Mouse (Mus musculus): ENCODE data around the gene Fermt3. TPM values are rescaled to one million over a fixed set of nuclear protein-coding genes. Genes with fewer than 3 reads are reported as not detected.

The Fermt3 gene
- total RNA-seq (2023), result 100 to 1,000 TPM; 179 to 199 TPM

DNA sequence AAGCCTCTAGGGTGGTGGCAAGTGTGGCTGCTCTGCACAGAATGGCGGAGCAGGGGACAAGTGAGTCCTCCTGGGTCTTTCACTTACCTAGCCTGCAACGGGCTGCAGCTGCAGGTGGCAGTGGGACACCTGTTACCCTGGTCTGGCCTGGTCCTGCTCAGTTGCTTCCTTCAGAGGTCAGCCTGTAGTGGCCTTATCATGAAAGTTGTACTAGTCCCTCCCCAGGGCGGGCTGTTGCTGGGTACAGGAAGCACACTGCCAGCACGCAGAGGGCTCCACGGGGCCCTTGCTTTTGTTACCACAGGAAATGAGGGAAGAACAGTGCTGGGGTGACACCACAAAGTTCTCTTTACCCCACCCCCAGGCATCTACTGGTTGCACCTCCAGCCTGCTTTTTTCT is at the start of gene Fermt3:
Gene Fermt3, minus strand, starts transcription at position 279 of the 400 bp plus-strand sequence.

DNA sequence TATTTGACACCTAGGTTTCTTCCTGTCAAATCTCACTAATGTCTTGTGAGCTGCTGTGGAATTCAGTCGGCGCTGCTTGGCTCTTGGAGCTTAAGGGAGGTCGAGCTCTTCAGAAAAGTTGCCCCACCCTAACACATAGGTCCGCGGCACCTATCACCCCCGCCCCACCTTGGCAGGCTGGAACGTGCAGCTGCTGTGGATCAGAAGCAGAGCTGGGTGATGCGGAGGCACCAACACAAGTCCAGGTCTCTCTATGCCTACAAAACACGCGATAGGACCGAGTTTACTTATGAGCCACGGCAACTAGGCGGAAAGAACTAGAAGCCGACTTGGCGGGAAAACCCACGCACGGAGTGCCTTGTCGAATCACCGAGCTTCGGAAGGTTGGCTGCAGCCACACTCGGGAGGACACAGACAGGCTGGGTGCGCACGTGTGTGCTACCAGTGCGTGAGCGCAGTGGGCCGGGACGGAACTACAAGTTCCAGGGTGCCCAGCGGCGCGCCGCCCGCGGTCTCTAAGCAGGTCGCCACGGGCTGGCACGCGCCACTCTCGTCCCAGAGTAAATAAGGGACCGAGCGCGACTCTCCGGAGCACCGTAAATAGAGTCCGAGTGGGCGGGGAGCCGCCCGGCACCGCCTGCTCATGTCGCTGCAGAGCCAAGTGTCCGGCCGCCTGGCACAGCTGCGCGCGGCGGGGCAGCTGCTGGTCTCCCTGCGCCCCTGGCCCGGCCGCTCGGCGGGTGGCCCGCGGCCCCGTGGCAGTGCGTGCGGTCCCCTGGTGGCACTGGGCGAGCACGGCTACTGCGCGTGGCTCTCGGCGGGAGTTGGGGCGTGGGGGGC is 37.2 kb upstream of the Fermt3 start, which contains the start of gene Macrod1:
Gene Macrod1, plus strand, starts transcription at position 563 of the 840 bp plus-strand sequence.

DNA sequence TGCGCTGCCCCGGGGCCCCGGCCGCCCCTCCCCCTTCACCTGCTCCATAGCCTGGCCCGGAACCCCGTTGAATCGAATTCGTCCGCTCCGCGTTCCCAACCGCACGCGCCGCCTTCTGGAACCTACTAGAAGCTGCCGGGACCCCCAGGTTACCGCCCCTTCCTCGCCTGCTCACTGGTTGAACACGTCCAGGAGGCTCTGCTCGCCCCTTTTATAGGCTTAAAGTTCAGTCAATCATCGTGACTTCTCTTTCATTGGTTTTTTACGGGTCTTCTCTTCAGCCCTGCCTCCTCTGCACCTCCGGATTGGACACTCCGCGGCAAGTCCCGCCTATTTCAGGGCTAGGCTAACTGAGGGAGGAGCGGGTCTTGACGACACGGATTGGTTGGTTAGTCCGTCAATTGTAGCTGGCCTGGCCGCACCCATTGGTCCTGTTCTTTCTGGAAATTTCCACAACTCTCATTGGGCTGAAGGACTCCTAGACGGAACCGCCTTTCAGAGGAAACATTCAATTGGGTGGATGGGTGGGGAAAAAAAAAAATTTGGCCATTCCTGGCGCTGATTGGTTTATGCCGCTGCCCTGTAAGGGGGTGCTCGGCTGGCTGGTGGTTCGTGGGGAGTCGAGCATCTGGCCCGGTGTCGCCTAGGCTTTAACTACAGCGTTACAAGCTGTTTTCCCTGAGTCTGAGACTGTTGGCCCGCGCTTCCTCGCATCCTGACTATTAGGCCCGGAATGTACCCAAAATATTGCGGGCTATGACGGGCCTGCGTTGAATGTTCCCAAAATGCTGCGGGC is 20.8 kb upstream of the Fermt3 start, which contains the start of gene Stip1:
Gene Stip1, minus strand, starts transcription at position 127 of the 796 bp plus-strand sequence.

DNA sequence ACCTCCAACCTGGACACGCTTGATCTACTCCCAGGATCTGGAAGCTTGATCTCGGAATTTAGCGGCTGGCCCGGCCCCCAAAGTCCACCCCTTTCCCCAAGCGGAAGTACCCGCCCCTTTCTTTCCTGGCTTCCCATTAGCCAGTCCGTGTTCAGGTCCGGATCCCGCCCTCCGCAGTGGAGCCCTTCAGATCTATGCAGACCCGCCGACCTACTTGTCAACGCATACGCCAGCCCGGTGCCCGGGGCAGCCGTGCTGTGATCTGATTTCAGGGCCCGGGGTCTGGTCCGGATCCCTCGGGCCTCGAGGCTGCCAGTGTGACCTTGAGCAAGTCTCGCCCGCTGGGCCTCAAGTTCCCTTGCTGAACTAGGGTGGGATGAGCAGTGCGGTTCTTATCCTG is 23.3 kb downstream of the Fermt3 start, which contains the start of the genes Nudt22 and Trpt1:
Gene Nudt22, minus strand, starts transcription at position 112 of the 400 bp plus-strand sequence.
Gene Trpt1, plus strand, starts transcription at position 126 of the 400 bp plus-strand sequence.

DNA sequence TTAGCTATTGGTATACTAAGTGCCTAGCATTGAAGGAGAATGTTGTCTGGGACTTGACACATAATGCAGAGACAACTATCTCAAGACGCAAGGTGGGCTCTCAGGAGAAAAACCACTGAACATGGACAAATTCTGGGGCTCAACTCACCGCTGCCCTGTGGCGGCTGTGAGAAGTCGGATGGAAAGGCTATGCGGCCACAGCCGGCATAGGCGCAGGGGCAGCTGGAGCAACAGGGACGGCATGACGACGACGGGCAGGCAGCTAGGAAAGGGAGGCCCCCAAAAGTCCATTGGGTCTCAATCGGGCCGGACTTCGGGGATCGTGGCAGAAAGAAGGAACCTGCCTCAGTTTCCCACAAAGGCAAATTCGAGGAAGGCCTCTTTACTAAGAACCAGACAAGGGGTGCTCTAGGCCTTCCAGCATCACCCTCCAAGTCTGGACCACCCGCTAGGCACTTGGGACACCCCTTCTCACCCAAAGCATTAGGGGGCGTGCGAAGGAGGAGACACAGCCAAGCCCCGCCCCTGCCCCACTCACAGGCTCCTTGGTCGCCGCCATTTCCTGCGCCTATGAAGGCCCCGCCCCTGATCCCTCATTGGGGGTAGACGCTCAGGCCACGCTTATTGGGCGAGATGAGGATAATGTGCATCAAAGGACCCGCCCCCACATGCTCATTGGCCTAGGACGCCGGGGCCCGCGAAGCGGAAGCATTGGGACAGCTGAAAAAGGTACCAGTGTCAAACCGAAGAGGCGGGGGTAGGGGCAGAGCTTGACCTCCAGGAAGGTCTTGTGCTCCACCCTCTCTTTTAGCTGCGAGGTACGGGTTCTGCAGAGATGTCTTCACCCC is 27.0 kb downstream of the Fermt3 start, which contains the start of gene Dnajc4:
Gene Dnajc4, minus strand, starts transcription at position 562 of the 848 bp plus-strand sequence.

DNA sequence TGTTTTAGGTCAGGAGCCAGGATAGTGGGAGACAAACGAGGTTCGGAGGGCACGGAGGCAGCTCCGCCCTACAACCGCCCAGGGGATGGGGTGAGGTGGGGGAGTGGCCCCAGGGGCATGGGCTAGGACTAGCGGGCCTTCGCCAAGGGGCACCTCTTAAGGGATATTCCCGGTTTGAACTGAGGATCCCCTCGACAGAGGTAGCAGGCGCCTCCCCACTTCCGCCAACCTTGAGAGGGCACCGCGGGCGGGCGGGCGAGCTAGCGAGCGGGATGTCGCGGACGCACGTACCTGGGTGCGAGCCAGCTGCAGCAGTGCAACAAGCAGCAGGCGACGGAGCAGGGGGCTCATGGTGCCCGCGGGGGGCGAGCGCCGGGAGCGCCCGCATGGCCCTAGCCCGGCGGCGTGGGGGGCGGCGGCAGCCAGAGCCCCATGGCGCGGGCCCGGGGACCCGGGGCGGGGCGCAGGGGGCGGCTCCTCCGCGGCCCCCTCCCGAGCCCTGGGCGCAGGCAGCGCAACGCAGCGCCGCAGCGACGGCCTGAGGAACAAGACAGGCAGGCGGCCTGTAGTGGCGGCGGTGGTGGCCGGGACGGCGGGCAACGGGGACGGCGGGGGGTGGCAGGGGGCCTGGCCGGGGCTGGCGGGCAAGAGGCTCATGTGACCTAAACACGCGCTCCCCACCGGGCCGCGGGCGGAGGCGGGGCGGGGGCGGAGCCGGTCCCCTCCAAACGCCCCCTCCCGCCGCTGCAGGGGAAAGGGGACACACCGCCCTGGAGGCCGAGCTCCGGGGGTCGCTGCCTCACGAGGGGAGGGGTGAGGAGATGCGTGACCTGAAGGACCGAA is 32.0 kb downstream of the Fermt3 start, which contains the start of gene Vegfb:
Gene Vegfb, minus strand, starts transcription at position 591 of the 843 bp plus-strand sequence.

DNA sequence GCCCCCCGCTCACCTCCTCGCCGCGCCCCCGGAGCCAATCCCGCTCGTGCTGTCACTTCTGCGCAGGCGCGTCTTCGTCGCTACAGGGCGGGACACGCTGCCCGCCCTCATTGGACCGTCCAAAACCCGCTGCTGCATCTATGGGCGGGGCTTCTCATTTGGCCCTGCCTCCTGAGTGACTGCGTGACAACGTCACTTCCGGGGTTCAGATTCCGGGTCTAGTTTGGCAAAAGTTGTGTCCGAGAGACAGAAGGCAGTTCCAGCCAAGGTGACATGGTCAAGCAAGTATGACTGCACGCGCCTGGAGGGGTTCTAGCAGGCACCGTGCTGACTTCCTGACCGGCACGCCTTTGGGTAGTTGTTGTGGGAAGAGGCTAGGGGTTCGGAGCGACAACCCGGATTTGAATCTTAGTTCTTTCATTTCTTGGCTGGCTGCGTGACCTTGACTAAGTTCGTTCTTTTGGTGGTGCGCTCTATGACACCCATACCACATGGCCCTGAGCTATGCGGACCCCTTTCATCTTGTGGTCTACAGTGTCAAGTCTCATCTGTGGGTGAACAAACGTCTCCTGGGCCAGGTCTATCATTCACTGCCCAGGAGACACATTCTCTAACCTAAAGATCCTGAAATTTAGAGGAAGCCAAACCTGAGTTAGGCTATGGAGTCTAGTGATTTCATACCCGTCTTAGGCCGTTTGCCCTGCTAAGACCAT is 38.7 kb downstream of the Fermt3 start, which contains the start of gene Fkbp2:
Gene Fkbp2, minus strand, starts transcription at position 121 of the 713 bp plus-strand sequence.

DNA sequence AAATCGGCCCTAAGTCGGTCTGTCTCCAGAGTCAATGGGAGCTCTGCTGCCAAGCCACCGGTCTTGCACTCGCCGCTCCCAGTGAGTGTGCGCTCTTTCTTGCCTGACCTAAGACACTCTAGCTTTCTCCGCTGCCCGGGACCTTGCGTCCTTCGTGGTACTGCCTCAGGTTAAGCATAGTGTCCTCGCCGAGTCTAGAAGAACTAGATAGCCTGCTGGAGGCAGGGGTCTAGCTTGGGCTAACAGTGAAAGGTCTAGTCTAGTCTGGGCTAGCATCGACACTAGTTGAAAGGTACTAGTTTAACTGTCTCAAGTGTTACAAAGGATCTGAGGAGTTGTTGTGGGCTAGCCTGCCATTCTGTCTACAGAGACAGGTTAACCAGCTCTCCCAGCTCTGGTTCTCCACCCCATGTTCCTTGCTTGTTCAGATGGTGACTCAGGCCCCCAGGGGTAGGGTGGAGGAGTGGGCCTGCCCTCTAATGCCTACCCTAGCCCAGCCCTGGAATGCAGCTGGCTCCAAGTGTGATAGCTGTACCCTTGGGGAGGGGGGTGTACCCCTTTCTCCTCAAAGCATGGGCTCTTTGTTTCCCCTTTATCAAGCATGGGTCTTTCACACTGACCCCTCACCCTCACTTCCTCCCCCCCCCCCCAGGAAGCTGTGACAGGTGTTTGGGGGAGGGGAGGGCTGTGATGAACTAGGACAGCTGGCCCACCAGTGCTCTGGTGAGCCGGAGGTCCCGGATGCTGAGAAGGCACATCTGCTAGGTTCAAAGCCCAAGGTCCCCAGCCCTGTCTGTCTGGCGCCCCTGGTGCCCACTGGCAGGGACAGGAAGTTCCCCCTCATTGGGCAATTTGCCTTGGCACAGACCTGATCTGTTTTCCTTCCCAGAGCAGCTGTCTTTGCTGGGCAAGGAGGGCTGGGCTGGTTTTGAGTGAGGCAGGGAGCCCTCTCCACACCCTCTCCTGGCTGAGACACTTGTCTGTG is 43.4 kb downstream of the Fermt3 start, which contains the start of gene Plcb3:
Gene Plcb3, minus strand, starts transcription at position 934 of the 985 bp plus-strand sequence.

DNA sequence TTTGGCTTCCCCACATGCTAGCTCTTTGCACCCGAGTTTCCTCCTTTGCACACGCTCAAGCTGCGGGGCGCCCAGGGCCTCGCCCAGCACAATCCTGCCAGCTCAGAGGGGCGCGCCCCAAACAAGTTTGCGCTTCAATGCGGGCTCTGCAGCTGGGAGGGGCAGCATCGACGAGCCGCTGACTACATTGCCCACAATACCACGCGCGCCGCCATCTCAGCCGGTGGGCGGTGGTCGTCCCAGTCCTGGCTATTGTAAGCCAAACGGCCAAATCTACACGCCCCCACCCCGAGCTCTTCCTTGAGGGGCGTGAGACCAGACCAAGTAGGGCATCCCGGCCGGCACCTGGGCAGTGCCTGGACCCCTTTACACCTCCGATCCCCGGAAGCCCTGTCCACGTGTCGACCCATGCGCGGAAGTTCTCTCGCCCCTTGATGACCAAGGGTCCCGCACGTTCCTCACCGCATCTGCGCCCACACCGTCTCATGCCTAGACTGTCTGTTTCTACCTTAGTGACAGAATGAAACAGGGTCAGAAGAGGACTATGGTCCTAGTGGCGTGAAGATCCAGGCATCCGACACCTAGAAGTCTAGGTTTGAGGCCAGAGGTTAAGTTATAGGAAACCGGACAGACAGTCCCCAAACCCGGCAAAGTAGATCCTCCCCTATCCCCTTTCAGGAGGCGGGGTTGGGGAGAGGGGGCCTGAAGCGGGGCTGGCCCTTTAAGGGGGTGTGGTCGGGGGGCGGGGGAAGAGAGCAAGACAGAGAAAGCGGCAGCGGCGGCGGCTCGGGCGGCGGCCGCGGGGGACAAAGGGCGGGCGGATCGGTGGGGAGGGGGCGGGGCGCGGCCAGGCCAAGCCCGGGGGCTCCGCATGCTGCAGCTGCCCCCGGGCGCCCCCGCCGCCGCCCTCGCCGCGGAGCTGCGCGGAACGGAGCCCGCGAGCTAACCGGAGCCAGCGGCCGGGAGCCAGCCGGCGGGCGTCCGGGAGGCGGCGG is 44.8 kb downstream of the Fermt3 start, which contains the start of gene Ppp1r14b:
Gene Ppp1r14b, plus strand, starts transcription at position 758 of the 995 bp plus-strand sequence.

Other genes starting within 250 kb of the Fermt3 start
- 10 to 100 TPM; 40.2 to 46.5 TPM for gene Rps6ka4, start 178.8 kb downstream of the Fermt3 start, total RNA-seq (2023)
- 100 to 1,000 TPM in 1 of 2 experiments, 10 to 100 TPM in 1; 92.8 to 115 TPM for gene Ccdc88b, start 161.3 kb downstream of the Fermt3 start, total RNA-seq (2023)
- 100 to 1,000 TPM; 122 to 142 TPM for gene Trmt112, start 109.8 kb downstream of the Fermt3 start, total RNA-seq (2023)
- 10 to 100 TPM; 66.4 to 71.5 TPM for gene Prdx5, start 109.4 kb downstream of the Fermt3 start, total RNA-seq (2023)
- gene Esrra, start 97.7 kb downstream of the Fermt3 start, total RNA-seq (2023), result 10 to 100 TPM; 34.4 to 41.3 TPM
- gene Catsperz, start 94.1 kb downstream of the Fermt3 start, total RNA-seq (2023), result not detected
- not detected for gene Kcnk4, start 85.0 kb downstream of the Fermt3 start, total RNA-seq (2023)
- 10 to 100 TPM; 12.0 to 20.5 TPM for gene Bad, start 77.6 kb downstream of the Fermt3 start, total RNA-seq (2023)
- gene Gpr137, start 77.0 kb downstream of the Fermt3 start, total RNA-seq (2023), result 10 to 100 TPM in 1 of 2 experiments, 1 to 10 TPM in 1; 8.3 to 10.8 TPM
- gene Ppp1r14b, start 44.5 kb downstream of the Fermt3 start, total RNA-seq (2023), result 100 to 1,000 TPM; 130 to 155 TPM
- gene Plcb3, start 43.0 kb downstream of the Fermt3 start, total RNA-seq (2023), result 10 to 100 TPM; 13.8 TPM
- 10 to 100 TPM; 17.0 to 22.9 TPM for gene Fkbp2, start 39.0 kb downstream of the Fermt3 start, total RNA-seq (2023)
- gene Vegfb, start 31.8 kb downstream of the Fermt3 start, total RNA-seq (2023), result 10 to 100 TPM; 10.7 to 13.1 TPM
- 10 to 100 TPM; 25.1 to 28.3 TPM for gene Dnajc4, start 26.9 kb downstream of the Fermt3 start, total RNA-seq (2023)
- 1 to 10 TPM; 4.2 to 8.3 TPM for gene Nudt22, start 23.4 kb downstream of the Fermt3 start, total RNA-seq (2023)
- 1 to 10 TPM; 2.1 to 3.4 TPM for gene Trpt1, start 23.3 kb downstream of the Fermt3 start, total RNA-seq (2023)
- gene Stip1, start 20.5 kb upstream of the Fermt3 start, total RNA-seq (2023), result 100 to 1,000 TPM; 105 to 157 TPM
- gene Macrod1, start 37.3 kb upstream of the Fermt3 start, total RNA-seq (2023), result 10 to 100 TPM; 12.1 to 16.4 TPM
- gene Flrt1, start 86.3 kb upstream of the Fermt3 start, total RNA-seq (2023), result not detected
- 100 to 1,000 TPM; 117 to 119 TPM for gene Otub1, start 186.8 kb upstream of the Fermt3 start, total RNA-seq (2023)
- 100 to 1,000 TPM; 263 to 296 TPM for gene Cox8a, start 198.1 kb upstream of the Fermt3 start, total RNA-seq (2023)
- gene Naa40, start 221.7 kb upstream of the Fermt3 start, total RNA-seq (2023), result 10 to 100 TPM; 39.2 to 43.8 TPM
- gene Rcor2, start 247.9 kb upstream of the Fermt3 start, total RNA-seq (2023), result 1 to 10 TPM; 1.5 to 1.7 TPM